Mouse (Mus musculus) left cerebral cortex, adult 2 months (tissue): ENCODE measurements around the gene Apc2. TPM values are rescaled to one million over a fixed set of nuclear protein-coding genes. Genes with fewer than 3 reads are reported as not detected.

Experiments used
- DNase-seq, 2 experiments: peaks; one replicate each; pipeline ENCODE4 v3.0.0; 2021 to 2022; ENCODE audit warnings: low spot score in 2 of 2, mixed read lengths in 1 of 2; ENCODE audit errors: extremely low spot score in 1 of 2
- H3K27ac ChIP-seq: fragments of 200-600 bp; 2 replicates; pipeline ENCODE4 v1.8.1; 2022
- H3K4me3 ChIP-seq: fragments of 200-600 bp; 2 replicates; pipeline ENCODE4 v1.8.1; 2022
- CTCF ChIP-seq: fragments of 200-600 bp; IDR thresholded peaks from 2 replicates; pipeline ENCODE4 v1.8.1; 2022; ENCODE audit warnings: antibody characterized with exemption, mild to moderate bottlenecking, moderate library complexity
- intact Hi-C: fragments of 180-260 bp; cut with DNase I; formaldehyde crosslinking; loops from one replicate; pipeline ENCODE4 v1.15.1; 2025
- total RNA-seq, 2 experiments: library from RNA; stranded (reverse); gene quantifications; 2 replicates each; pipeline ENCODE4 v1.2.3; 2021

Gene Apc2
- total RNA-seq, 2 experiments from 2014 or later, result 111 to 113 TPM

- H3K4me3 ChIP-seq, result no peak overlapping the region
- intact Hi-C loops, result no loop called here
- H3K27ac ChIP-seq, result no peak overlapping the region
- DNase-seq, result no peak
- TF ChIP-seq CTCF, result no peak
These were observed 18.8 kb downstream of the Apc2 start for GRCm38 (mm10) chr10:80314494-80315001.

- TF ChIP-seq CTCF, result no peak
- intact Hi-C loops, result no loop called here
- H3K27ac ChIP-seq, result no peak overlapping the region
- no peak for DNase-seq
- no peak overlapping the region for H3K4me3 ChIP-seq
These were observed 19.5 kb downstream of the Apc2 start for GRCm38 (mm10) chr10:80315315-80315714.

GRCm38 (mm10) chr10:80316359-80316781, 20.6 kb downstream of the Apc2 start:
- DNase-seq, result no peak
- intact Hi-C loops, result no loop called here
- Histone ChIP-seq H3K4me3 (no peak overlapping the region), H3K27ac (0 out of 2 replicates have a peak overlapping the region, but pooled peaks have one; percentile 13)
- no peak for TF ChIP-seq CTCF

- no peak for DNase-seq
- no peak for TF ChIP-seq CTCF
- intact Hi-C loops, result no loop called here
- no peak overlapping the region for H3K4me3 ChIP-seq
- H3K27ac ChIP-seq, result 0 out of 2 replicates have a peak overlapping the region, but pooled peaks have one; percentile 13
These were observed 21.2 kb downstream of the Apc2 start for GRCm38 (mm10) chr10:80317011-80317410.

- H3K27ac ChIP-seq, result peak within 1 kb of the TSS; percentile 73
These were observed 24.6 kb downstream of the Apc2 start, which contains the start of gene 2310011J03Rik for GRCm38 (mm10) chr10:80320340-80320760. 2310011J03Rik (minus strand) TSS chr10:80320537.

GRCm38 (mm10) chr10:80321014-80321669, 25.4 kb downstream of the Apc2 start:
- no peak for DNase-seq
- intact Hi-C loops, result no loop called here
- TF ChIP-seq CTCF, result no peak
- no peak overlapping the region for H3K4me3 ChIP-seq
- H3K27ac ChIP-seq, result no peak overlapping the region

More at GRCm38 (mm10) chr10:80320340-80320760, 24.6 kb downstream of the Apc2 start, which contains the start of gene 2310011J03Rik:
- no peak for TF ChIP-seq CTCF
- DNase-seq, result peak; percentile 89 to 90
- intact Hi-C loops, result no loop called here
- H3K4me3 ChIP-seq, result peak within 1 kb of the TSS; percentile 56

GRCm38 (mm10) chr10:80321670-80322581, 26.1 kb downstream of the Apc2 start:
- no peak overlapping the region for H3K4me3 ChIP-seq
- DNase-seq, result no peak
- no peak overlapping the region for H3K27ac ChIP-seq
- TF ChIP-seq CTCF, result no peak
- intact Hi-C loops, result no loop called here

GRCm38 (mm10) chr10:80322811-80323211, 27.0 kb downstream of the Apc2 start:
- peak in 1 of 2 experiments; percentile 31 for DNase-seq
- peak overlapping the region; percentile 63 for H3K4me3 ChIP-seq
- peak overlapping the region; percentile 69 for H3K27ac ChIP-seq
- no peak; the same call in 1 of the 2 replicates for TF ChIP-seq CTCF
- intact Hi-C loops, result no loop called here

- TF ChIP-seq CTCF, result no peak
- peak overlapping the region; percentile 69 for H3K27ac ChIP-seq
- intact Hi-C loops, result no loop called here
- DNase-seq, result peak in 1 of 2 experiments; percentile 58
- peak overlapping the region; percentile 63 for H3K4me3 ChIP-seq
These were observed 27.7 kb downstream of the Apc2 start for GRCm38 (mm10) chr10:80323261-80324119.

GRCm38 (mm10) chr10:80324120-80325037, 28.6 kb downstream of the Apc2 start:
- TF ChIP-seq CTCF, result no peak
- intact Hi-C loops, result no loop called here
- Histone ChIP-seq H3K4me3 (no peak overlapping the region), H3K27ac (no peak overlapping the region)
- no peak for DNase-seq
